Mouse (Mus musculus) stomach, postnatal 0 days (tissue): ENCODE results near the gene Vps51.

Experiments
- CTCF ChIP-seq: IDR thresholded peaks from 2 replicates; pipeline ENCODE4 v1.5.1; 2016; ENCODE audit warnings: antibody characterized with exemption, low read depth, mild to moderate bottlenecking, moderate library complexity
- EP300 ChIP-seq: optimal IDR thresholded peaks from 2 replicates; pipeline ENCODE3; 2016; ENCODE audit warnings: antibody characterized with exemption

- TF ChIP-seq EP300 (no peak), CTCF (no peak)
Measured at GRCm38 (mm10) chr19:6102169-6102853, 25.3 kb upstream of the Vps51 start.
